Mouse (Mus musculus): Measurements from ENCODE around the gene Zcchc9. TPM values are rescaled to one million over a fixed set of nuclear protein-coding genes. Genes with fewer than 3 reads are reported as not detected.

The Zcchc9 gene
- polyA plus RNA-seq, 1 experiment: 14.1 TPM

DNA sequence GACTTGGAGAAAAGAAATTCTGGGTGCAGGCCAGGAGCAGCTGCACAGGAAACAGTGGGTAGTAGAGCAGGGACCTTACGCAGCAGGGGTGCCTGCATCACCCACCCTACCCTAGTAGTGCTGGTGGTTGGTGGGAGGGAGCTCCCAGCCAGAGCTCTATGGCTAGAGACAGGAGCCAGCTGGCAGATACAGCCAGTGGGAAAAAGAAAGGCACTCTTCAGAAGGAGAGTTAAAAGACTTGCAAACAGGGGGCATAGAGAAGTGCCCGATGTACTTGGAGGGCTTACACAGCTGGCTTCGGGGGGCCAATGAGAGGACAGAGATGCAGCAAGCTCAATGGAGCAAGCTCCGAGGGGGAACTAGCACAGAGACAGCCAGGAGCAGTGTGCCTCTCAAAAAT, 53.8 kb downstream of the Zcchc9 start:
- H3K27ac ChIP-seq (ENCODE audit: insufficient read depth, low read depth, low read length): no peak overlapping the region
- WGBS: 67% methylated on average over 4 of the region's 4 CpGs
- no peaks in the 10 kb centered on the region; the same call in 1 of the 2 replicates for H3K36me3 ChIP-seq (ENCODE audit: control insufficient read depth, insufficient read depth, low read length)
- TF ChIP-seq CTCF (conservative IDR thresholded peaks at IDR 0.05; ENCODE audit: insufficient read depth, insufficient read length, low read depth, low read length) (no peak), POLR2A (IDR thresholded peaks at IDR 0.05; ENCODE audit: low read depth, low read length) (no peak)
- peaks cover 6% of the 10 kb centered on the region; the same call in 1 of the 2 replicates for H3K4me1 ChIP-seq (ENCODE audit: control insufficient read depth, insufficient read depth, low read length)
- DNase-seq: no peak
- no peaks in the 10 kb centered on the region for H3K27me3 ChIP-seq (replicated peaks; ENCODE audit: control insufficient read depth, insufficient read depth, low read length)
- H3K4me3 ChIP-seq (ENCODE audit: insufficient read depth, low read depth, low read length): no peak overlapping the region

- Histone ChIP-seq H3K27ac (ENCODE audit: insufficient read depth, low read depth, low read length) (peak overlapping the region; percentile 13), H3K4me3 (ENCODE audit: insufficient read depth, low read depth, low read length) (no peak overlapping the region), H3K27me3 (replicated peaks; ENCODE audit: control insufficient read depth, insufficient read depth, low read length) (no peaks in the 10 kb centered on the region), H3K4me1 (ENCODE audit: control insufficient read depth, insufficient read depth, low read length) (peaks cover 2% of the 10 kb centered on the region; the same call in 1 of the 2 replicates), H3K36me3 (ENCODE audit: control insufficient read depth, insufficient read depth, low read length) (no peaks in the 10 kb centered on the region)
- DNase-seq: peak; percentile 75
- 37% methylated on average over 4 of the region's 4 CpGs for WGBS
- TF ChIP-seq POLR2A (IDR thresholded peaks at IDR 0.05; ENCODE audit: low read depth, low read length) (no peak), CTCF (conservative IDR thresholded peaks at IDR 0.05; ENCODE audit: insufficient read depth, insufficient read length, low read depth, low read length) (no peak)
Measured at GRCm38 (mm10) chr13:91749981-91750380, 57.5 kb downstream of the Zcchc9 start.

GRCm38 (mm10) chr13:91748401-91748800, 59.1 kb downstream of the Zcchc9 start:
- no peaks in the 10 kb centered on the region for H3K36me3 ChIP-seq (ENCODE audit: control insufficient read depth, insufficient read depth, low read length)
- H3K4me3 ChIP-seq (ENCODE audit: insufficient read depth, low read depth, low read length): no peak overlapping the region
- no peak for TF ChIP-seq CTCF (conservative IDR thresholded peaks at IDR 0.05; ENCODE audit: insufficient read depth, insufficient read length, low read depth, low read length)
- no peak for TF ChIP-seq POLR2A (IDR thresholded peaks at IDR 0.05; ENCODE audit: low read depth, low read length)
- H3K4me1 ChIP-seq (ENCODE audit: control insufficient read depth, insufficient read depth, low read length): peaks cover 2% of the 10 kb centered on the region; the same call in 1 of the 2 replicates
- 0 out of 2 replicates have a peak overlapping the region, but pooled peaks have one; percentile 23 for H3K27ac ChIP-seq (ENCODE audit: insufficient read depth, low read depth, low read length)
- DNase-seq: no peak
- WGBS: 81% methylated on average over 2 of the region's 2 CpGs
- H3K27me3 ChIP-seq (replicated peaks; ENCODE audit: control insufficient read depth, insufficient read depth, low read length): no peaks in the 10 kb centered on the region

Other genes with a start within 250 kb of the Zcchc9 start
- 47.7 and 54.3 TPM in 2 replicates for gene Acot12, start 66.2 kb downstream of the Zcchc9 start, polyA plus RNA-seq (2012; rRNA removed)
- 0.43 and 35.1 TPM in 2 replicates for gene Ckmt2, start 69.2 kb upstream of the Zcchc9 start, polyA plus RNA-seq (2012; rRNA removed)

All from kidney, adult 2 months (tissue).